Mouse (Mus musculus): Measurements from ENCODE around the gene C2cd4a.

The C2cd4a gene

DNA sequence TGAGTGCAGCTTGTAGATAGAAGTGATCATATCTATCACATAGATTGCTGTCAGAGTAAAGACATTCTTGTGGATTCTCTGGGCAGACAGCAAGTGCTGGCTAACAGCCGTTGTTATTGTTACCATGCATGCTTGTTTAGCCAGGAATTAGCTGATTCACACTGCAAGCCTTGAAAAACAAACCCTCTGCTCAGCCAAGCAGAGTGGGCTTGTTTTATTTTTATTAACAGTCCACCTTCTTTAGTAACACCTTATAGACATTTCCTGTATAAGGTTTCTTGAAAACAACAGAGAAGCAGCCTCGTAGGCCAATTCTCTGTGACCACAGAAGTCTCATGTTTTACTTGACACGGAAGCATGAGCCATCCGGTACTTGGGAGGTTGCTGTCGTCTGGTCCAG is 2.4 kb upstream of the C2cd4a start:
- DNase-seq (ENCODE audit: low spot score) = no peak

- no peak for DNase-seq (ENCODE audit: low spot score)
Measured at GRCm38 (mm10) chr9:67831359-67832045, 628 bp downstream of the C2cd4a start.

DNA sequence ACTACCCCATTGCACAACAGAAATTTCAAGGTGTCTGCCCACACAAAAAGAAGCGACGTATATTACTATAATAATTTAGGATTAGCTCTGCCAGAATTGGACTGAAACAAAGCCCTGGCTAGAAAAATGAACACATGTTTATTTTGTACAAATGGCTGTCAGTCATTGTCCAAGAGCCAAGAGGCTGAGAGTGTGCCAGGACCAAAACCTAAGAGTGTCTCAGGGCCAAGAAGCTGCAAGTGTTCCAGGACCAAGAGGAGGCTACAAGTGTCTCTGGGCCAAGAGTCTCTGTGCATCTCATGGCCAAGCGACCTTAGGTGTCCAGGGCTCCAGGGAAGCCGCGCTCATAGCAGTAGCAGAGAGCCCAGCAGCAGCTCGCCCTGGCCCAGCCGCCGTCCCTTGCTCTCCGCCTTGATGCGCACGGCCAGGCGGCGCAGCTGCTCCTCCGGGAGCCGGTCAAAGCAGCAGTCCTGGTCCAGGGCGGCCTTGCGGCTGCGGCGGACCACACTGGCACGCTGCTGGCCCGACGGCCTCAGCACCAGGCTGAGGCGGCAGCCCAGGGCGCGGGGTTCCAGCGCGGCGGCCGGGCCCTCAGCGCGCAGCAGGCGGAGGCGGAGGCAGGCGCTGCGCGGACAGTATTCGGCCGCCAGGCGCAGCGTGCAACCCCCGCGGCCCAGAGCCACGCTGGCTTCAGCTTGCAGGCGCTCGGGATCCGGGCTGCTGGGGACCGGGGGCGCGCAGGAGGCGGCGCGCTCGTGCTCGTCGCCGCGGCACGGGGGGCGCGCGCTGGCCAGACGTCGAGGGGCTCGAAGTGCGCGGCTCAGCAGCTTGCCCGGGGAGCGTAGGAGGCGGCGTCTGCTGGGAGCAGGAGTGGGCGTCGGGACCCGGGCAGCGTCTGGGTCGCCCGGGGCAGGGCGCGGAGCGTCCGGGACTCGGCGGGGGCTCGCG is 1.4 kb downstream of the C2cd4a start:
- DNase-seq (ENCODE audit: low spot score) = no peak

GRCm38 (mm10) chr9:67828182-67828581 is 3.9 kb downstream of the C2cd4a start:
- no peak for DNase-seq (ENCODE audit: low spot score)

DNA sequence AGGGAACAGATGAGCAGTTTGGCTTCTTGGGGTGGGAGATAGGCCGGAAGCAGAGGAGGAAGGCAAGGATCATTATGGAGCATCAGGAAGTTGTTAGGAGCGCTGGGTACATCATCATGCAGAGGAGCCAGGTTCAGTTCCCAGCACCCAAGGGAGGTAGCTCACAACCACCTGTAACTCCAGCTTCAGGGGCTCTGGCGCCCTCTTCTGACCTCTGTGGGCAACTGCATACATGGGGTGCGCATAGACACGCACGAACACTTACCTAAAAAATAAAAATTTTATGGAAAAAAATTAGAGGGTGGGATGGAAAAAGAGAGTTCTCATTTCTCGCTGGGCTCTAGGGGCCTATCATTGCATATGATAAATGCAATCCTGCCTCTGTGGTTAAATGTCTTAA is 6.6 kb downstream of the C2cd4a start:
- no peak for DNase-seq (ENCODE audit: low spot score)

DNA sequence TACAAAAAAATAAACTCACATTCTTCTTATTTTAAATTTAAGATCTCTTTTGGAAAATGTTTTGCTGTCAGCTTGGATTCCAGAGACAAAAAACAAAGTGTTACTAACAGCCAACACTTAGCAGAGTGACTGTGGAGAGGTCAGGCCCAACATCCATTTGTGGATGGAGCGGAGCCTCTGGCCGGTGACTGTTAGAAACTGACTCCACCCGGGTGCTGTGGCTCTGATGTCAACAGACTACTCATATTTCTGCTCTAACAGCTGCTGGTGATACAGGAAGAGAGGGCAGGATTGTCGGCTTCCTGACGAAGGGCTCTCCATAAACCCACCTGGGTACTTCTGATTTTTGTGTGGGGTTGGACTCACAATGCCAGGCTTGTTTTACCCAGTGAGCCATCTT is 9.0 kb downstream of the C2cd4a start:
- no peak for DNase-seq (ENCODE audit: low spot score)

DNA sequence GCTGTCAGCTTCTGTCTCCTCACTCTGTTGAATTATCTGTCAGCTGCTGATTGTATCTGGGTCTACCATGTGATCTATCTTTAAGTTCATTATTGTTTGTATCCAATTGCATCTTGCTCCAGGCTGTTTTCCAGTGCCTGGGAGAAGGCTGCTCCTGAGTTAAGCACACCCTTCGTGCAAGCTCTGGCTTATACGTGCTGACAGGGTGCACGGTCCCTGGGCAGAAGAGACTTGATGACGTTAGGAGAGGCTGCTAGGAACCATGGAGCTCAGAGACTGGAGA is 13.5 kb downstream of the C2cd4a start:
- DNase-seq (ENCODE audit: low spot score) = no peak

DNA sequence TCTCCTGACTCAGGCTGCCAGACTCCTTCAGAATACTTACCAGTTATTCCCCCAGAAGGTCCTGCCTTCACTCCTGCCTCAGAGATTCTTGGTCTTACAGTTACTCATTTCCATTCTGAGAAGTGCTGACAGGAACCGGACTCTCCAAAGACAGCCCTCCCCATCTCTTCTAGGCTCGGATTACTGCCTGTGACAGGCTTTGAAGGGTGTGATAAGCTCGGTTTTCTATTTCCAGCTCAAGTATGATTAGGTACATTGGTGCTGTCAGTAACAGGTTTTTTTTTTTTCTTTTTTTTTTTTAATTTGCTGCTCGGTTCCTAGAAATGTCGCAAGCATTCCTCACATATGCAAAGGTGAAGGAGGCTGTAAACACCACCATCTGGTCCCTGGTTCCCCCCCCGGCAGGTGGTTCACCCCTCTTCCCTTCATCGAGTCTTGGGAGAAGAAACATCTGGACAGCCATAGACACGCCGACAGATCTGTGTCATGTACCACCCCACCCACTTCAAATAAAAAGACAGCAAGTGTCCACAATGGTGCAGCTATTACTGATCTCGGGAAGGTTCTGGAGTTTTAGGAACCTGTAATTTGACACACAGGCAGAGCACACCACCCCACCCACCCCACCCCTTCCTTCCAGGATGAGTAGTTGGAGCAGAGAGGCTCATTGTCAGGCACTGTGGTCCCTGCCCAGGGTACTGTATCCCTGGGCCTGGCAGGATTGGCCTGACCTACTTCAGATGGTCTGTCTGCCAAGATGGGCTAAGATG is 14.0 kb downstream of the C2cd4a start:
- no peak for DNase-seq (ENCODE audit: low spot score)

DNA sequence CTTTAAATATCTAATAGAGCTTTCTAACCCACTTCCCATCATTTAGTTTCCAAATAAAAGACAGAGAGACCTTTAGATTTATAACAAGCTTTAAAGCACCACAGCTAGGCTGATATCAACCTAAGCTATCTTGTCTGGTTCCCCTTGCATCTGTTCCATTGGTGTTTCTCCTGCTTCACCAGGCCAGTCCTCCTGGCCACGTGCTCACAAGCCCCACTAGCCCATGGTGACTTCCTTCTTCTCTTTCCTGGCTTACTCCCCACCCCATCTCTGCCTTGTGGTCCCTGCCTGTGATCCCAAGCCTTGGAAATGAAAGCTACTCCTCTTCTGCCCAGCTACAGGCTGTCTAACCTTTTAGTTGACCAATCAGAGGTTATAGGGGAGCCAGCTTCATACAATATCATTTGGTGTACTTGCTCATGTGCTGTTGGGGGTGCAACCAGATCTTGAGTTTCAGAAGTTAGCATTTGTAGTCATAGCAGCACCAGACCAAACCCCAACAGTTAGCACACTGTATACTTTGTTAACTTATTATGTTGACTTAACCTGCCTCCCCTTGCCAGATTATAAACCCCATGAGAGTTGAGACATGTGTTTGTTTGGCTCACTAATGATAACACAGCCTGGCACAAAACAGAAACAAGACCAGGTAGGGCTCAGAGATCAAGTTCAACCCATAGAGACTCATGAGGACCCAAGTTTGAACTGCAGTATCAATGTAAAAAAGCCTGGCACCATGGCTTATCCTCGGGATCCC is 15.8 kb downstream of the C2cd4a start:
- DNase-seq (ENCODE audit: low spot score) = no peak

GRCm38 (mm10) chr9:67813665-67814337 is 18.3 kb downstream of the C2cd4a start:
- DNase-seq (ENCODE audit: low spot score) = peak; percentile 40

GRCm38 (mm10) chr9:67813171-67813570 is 19.0 kb downstream of the C2cd4a start:
- DNase-seq (ENCODE audit: low spot score) = no peak

DNA sequence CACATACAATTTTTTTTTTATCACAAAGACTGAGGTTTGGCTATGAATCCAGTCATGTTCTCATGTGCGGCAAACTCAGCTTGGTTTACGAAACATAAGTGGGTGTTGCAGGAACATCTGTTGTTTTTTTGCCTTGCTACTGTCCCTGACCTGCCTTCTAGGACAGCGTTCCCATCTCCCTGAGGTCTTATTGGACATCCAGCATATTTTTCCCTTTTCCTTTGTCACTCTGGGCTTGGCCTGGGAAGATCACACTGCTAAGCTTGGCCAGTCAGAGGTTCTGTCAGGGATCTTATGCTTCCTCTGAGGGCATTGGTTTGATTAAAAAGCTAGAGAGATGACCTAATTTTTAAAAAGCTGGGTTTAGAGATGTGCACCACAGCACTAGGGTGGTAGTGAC is 21.0 kb downstream of the C2cd4a start:
- DNase-seq (ENCODE audit: low spot score) = no peak

- DNase-seq (ENCODE audit: low spot score) = no peak
Measured at GRCm38 (mm10) chr9:67810527-67810926, 21.6 kb downstream of the C2cd4a start.

DNA sequence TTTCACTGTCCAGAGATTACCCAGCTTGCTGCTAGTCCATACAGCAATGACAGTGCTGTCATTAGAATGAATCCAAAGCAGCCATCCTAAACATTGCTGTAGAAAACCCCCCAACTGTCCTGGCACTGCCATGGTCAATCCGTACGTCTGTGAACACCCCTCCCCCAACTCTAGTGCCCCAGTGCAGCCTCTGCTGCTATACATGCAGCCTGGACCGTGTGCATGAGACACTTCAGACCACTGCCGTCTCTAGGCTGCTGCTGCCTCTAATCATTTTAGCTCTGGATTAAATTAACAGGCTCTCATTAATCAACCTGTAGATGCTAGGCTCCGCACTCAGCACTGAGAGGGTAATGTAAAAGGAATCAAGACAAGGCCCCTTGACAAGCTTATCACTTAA is 25.1 kb downstream of the C2cd4a start:
- DNase-seq (ENCODE audit: low spot score) = no peak

- no peak for DNase-seq (ENCODE audit: low spot score)
Measured at GRCm38 (mm10) chr9:67802241-67802640, 29.9 kb downstream of the C2cd4a start.

DNA sequence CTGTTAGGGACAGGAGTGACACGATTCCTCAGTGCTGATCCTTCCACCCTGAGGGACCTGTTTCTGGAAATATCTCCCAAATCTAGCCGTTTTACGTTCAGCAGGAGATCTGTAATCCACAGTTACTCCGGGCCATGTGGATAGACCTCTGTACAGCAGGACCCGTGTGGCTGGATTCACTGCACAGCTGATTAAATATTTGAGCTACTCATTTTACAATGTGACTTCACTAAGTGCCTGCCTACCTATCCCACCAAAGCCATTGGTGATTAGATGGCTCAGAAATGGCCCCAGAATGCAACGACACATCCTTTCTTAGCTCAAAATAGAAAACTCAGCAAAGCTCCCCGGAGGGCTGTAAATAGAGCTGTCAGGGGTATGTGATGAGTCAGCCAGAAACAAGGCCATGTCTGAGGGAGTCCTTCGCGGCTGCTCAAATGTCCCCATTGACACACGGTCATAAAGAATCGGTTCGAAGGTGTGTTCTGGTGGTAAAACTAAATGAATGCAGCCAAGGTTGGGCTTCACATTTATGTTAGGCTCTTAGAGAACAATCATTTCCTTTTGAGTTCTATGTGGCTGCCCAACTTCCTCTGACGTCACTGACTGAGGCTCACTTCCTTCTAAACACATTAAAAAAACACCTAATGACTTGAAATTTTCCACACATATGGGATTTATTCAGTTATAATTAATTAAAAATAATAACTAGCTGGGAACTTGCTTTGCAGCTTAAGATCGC is 32.9 kb downstream of the C2cd4a start:
- no peak for DNase-seq (ENCODE audit: low spot score)

- no peak for DNase-seq (ENCODE audit: low spot score)
Measured at GRCm38 (mm10) chr9:67795205-67795675, 36.9 kb downstream of the C2cd4a start.

DNA sequence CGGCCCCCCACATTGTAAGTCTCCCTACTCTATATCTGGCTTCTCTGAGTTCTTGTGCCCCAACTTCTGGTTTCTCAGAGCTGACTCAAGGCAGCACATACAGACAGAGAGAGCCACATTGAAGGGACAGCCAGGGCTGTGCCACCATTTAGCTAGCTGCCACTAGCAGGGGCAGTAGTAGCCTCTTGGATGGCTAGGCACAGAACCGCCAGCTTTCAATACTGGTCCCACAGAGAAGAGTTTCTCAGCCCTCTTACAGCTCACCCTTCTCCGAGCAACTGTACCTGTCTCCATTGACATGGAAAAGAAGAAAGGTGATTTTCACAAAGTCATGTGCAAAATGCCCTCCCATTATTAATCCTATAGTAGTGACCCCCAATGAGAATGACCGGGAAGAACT is 37.5 kb downstream of the C2cd4a start:
- DNase-seq (ENCODE audit: low spot score) = no peak

GRCm38 (mm10) chr9:67794216-67794615 is 37.9 kb downstream of the C2cd4a start:
- DNase-seq (ENCODE audit: low spot score) = no peak

- no peak for DNase-seq (ENCODE audit: low spot score)
Measured at GRCm38 (mm10) chr9:67793501-67793900, 38.6 kb downstream of the C2cd4a start.

DNA sequence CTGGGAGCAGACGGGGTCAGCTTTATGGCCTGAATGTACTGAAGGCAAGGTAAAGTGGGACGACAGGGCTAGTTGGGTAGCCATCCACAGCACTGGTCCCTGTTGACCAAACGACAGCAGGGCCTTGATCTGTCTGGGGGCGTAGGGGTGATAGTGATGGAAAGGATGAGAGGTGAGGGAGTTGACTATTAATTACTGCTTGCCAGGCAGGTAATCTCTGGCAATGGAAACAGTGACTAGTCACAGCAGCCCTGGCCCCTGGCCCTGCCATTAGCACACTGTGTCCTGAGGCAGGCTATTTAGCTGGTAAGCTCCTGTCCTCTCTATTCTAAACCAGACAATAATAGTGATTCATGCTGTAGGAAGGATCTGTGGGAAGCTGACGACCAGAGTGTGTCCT is 39.7 kb downstream of the C2cd4a start:
- no peak for DNase-seq (ENCODE audit: low spot score)

Measured in ovary, adult 18-20 months (tissue).